Mouse (Mus musculus) spleen, adult 2 months (tissue): ENCODE results near the gene Magi1. TPM values are rescaled to one million over a fixed set of nuclear protein-coding genes. Genes with fewer than 3 reads are reported as not detected.
"Not testable (repeated sequence)": the region's sequence is repeated elsewhere in the genome, so short reads cannot be mapped to it uniquely, and the experiment has no call there.

Experiments used
- DNase-seq, 2 experiments: peaks; one replicate each; pipeline versions ENCODE4 v3.0.0 to v3.0.0-alpha.2; 2012 to 2021; ENCODE audit warnings: low spot score in 2 of 2, low read depth in 1 of 2
- H3K27ac ChIP-seq: fragments of 200-500 bp; 2 replicates; pipeline ENCODE4 v1.5.1; 2012; ENCODE audit warnings: low read length, inconsistent platforms; ENCODE audit not compliant: insufficient read depth
- H3K27me3 ChIP-seq: fragments of 200-500 bp; 2 replicates; pipeline ENCODE4 v1.6.1; 2012; ENCODE audit warnings: mild to moderate bottlenecking, moderate library complexity, low read length, inconsistent platforms; ENCODE audit not compliant: control insufficient read depth, insufficient read depth
- H3K36me3 ChIP-seq: fragments of 200-500 bp; 2 replicates; pipeline ENCODE4 v1.6.1; 2012; ENCODE audit warnings: mild to moderate bottlenecking, low read length, inconsistent platforms; ENCODE audit not compliant: control insufficient read depth, insufficient read depth
- H3K4me1 ChIP-seq: fragments of 200-500 bp; 2 replicates; pipeline ENCODE4 v1.6.1; 2011; ENCODE audit warnings: inconsistent platforms; ENCODE audit not compliant: control insufficient read depth, insufficient read depth, insufficient read length
- H3K4me3 ChIP-seq: fragments of 200-500 bp; 2 replicates; pipeline ENCODE4 v1.5.1; 2011; ENCODE audit warnings: mild to moderate bottlenecking, inconsistent platforms; ENCODE audit not compliant: insufficient read depth, insufficient read length; ENCODE audit errors: extremely low read depth
- CTCF ChIP-seq: fragments of 200-500 bp; IDR thresholded peaks from 2 replicates; pipeline ENCODE4 v1.5.1; 2011; ENCODE audit warnings: mild to moderate bottlenecking, inconsistent platforms; ENCODE audit not compliant: insufficient read depth, insufficient read length, insufficient replicate concordance; ENCODE audit errors: extremely low read depth
- POLR2A ChIP-seq: fragments of 200-500 bp; IDR thresholded peaks from 2 replicates; pipeline ENCODE4 v1.6.1; 2011; ENCODE audit warnings: low read depth, low read length, inconsistent platforms
- WGBS: fragments of 180-500 bp; shearing (Covaris S2); methylation state at CpG from one replicate; pipeline ENCODE4 v1.1.7; 2018; 5-methylcytosine and 5-hydroxymethylcytosine counted together
- polyA plus RNA-seq: library from polyadenylated mRNA; depleted of rRNA; stranded (reverse); fragments of >200 nt; gene quantifications from 2 replicates; pipeline ENCODE4 v1.2.3, GENCODE M21; 2012

Magi1 gene
- polyA plus RNA-seq, 1 experiment: 1.6 TPM

GRCm38 (mm10) chr6:94011947-94012346, 271.8 kb downstream of the Magi1 start:
- Histone ChIP-seq H3K4me1 (no peaks in the 10 kb centered on the region), H3K36me3 (no peaks in the 10 kb centered on the region), H3K27me3 (no peaks in the 10 kb centered on the region), H3K4me3 (no peak overlapping the region), H3K27ac (no peak overlapping the region)
- no peak for TF ChIP-seq POLR2A
- TF ChIP-seq CTCF: no peak
- no peak for DNase-seq
- WGBS: 92% methylated on average over 5 of the region's 5 CpGs

DNA sequence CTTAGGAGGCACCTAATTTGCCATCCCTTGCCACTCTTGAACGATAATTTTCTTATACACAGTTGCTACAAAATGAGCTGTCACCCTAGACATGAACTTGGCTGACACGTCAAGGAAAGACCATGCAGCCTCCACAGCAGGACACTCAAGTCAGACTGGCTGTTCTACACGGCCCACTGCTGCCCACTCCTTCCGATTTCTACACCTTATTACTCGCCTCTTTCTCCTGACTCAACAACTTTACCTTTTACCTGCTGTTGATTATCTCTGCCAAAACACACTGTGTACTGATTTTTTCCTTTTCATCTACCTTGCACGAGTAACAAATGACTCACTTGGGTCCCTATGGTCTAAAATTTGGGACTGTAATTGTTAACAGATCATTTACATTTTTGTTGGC, 272.2 kb downstream of the Magi1 start:
- H3K27me3 ChIP-seq: no peaks in the 10 kb centered on the region
- DNase-seq: no peak
- no peak overlapping the region for H3K27ac ChIP-seq
- TF ChIP-seq POLR2A: no peak
- no peak for TF ChIP-seq CTCF
- WGBS: 84% methylated on average over 6 of the region's 6 CpGs
- no peaks in the 10 kb centered on the region for H3K36me3 ChIP-seq
- no peak overlapping the region for H3K4me3 ChIP-seq
- H3K4me1 ChIP-seq: no peaks in the 10 kb centered on the region

- no peak overlapping the region for H3K27ac ChIP-seq
- H3K4me3 ChIP-seq: no peak overlapping the region
- WGBS: 78% methylated on average over 4 of the region's 4 CpGs
- TF ChIP-seq CTCF (no peak), POLR2A (no peak)
- no peaks in the 10 kb centered on the region for H3K27me3 ChIP-seq
- no peak for DNase-seq
- H3K36me3 ChIP-seq: no peaks in the 10 kb centered on the region
- H3K4me1 ChIP-seq: no peaks in the 10 kb centered on the region
These were observed 275.1 kb downstream of the Magi1 start for GRCm38 (mm10) chr6:94008577-94008976.

DNA sequence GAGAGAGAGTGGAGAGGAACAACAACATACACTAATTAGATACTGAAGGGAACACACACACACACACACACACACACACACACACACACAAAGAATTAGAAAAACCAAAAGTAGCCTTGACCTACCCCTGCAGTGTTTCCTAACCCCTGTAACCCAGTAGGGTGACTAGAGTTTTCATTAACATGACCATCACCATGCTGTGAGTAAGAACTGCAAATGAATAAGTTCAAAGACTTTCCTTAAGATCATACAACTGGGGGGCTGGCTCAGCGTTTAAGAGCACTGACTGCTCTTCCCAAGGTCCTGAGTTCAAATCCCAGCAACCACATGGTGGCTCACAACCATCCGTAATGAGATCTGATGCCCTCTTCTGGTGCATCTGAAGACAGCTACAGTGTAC, 280.1 kb downstream of the Magi1 start:
- H3K27me3 ChIP-seq, H3K36me3 ChIP-seq, H3K4me1 ChIP-seq, H3K4me3 ChIP-seq, DNase-seq, H3K27ac ChIP-seq: not testable (repeated sequence)
- WGBS: 72% methylated on average over 2 of the region's 2 CpGs

- WGBS: 91% methylated on average over 8 of the region's 8 CpGs
- Histone ChIP-seq H3K36me3 (no peaks in the 10 kb centered on the region), H3K27me3 (no peaks in the 10 kb centered on the region), H3K4me3 (no peak overlapping the region), H3K4me1 (no peaks in the 10 kb centered on the region), H3K27ac (no peak overlapping the region)
- DNase-seq: no peak
- TF ChIP-seq POLR2A (no peak), CTCF (no peak)
These were observed 286.8 kb downstream of the Magi1 start for GRCm38 (mm10) chr6:93996841-93997485.

DNA sequence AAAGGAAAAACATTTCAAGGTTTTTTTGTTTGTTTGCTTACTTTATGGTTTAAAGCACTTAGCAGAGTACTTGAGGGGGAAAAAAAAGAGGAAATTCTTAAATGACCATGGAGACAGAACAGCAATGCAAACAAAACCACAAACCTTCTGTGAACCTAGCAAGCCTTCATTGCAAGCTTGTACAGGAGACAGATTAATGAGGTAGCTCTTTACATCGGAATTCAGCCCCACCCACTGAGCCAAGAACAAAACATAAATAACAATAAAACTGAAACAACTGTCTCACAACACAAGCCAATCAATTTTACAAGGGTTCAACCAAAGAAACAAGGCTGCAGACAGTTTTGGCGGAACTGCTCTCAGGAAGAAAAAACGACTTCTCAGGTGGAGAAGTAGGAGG, 296.2 kb downstream of the Magi1 start:
- H3K27ac ChIP-seq: no peak overlapping the region
- no peaks in the 10 kb centered on the region for H3K4me1 ChIP-seq
- H3K4me3 ChIP-seq: no peak overlapping the region
- 27% methylated on average over 3 of the region's 3 CpGs for WGBS
- H3K36me3 ChIP-seq: no peaks in the 10 kb centered on the region
- H3K27me3 ChIP-seq: no peaks in the 10 kb centered on the region
- no peak for DNase-seq
- TF ChIP-seq CTCF: no peak
- TF ChIP-seq POLR2A: no peak

DNA sequence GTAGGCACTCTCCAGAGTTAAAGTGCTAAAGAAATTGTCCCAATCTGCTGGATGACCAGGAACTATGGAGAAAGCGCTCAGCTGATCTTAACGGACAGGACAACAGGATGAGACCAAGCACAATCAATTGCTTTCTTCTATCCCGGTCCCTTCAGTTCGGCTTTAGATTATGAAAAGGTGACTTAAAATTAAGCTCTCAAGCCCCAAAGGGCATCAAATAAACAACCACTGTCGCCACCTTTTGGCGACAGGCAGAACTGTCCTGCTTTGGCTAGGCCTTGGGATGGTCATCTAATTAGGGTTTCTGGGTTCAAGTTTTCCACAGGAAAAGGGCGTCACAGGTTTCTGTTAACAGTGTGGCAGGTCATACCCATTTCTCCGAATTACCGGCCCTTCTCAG, 298.6 kb downstream of the Magi1 start:
- WGBS: 60% methylated on average over 9 of the region's 9 CpGs
- Histone ChIP-seq H3K4me1 (no peaks in the 10 kb centered on the region), H3K27ac (no peak overlapping the region), H3K36me3 (no peaks in the 10 kb centered on the region), H3K4me3 (no peak overlapping the region), H3K27me3 (no peaks in the 10 kb centered on the region)
- no peak for TF ChIP-seq POLR2A
- TF ChIP-seq CTCF: peak; percentile 5; the same call in 1 of the 2 replicates
- no peak for DNase-seq
